Mouse (Mus musculus) limb, embryonic 14.5 days (tissue): Measurements from ENCODE around the gene Cltb. TPM values are rescaled to one million over a fixed set of nuclear protein-coding genes. Genes with fewer than 3 reads are reported as not detected.

Source experiments
- ATAC-seq: fragments of 200-750 bp; cut with Nextera tagmentation; 2 replicates; pipeline ENCODE4 v1.8.0; 2017; ENCODE audit warnings: low read depth, moderate number of reproducible peaks, moderate TSS enrichment; ENCODE audit not compliant: low FRiP score
- DNase-seq: peaks from one replicate; pipeline ENCODE4 v3.0.0-alpha.2; 2015; ENCODE audit warnings: low spot score
- H3K27ac ChIP-seq: fragments of 300-500 bp; sonication (generic); replicated peaks from 2 replicates; pipeline ENCODE4 v1.5.1; 2014; ENCODE audit warnings: low read depth, mild to moderate bottlenecking, low read length, moderate library complexity, mixed read lengths
- H3K27me3 ChIP-seq: fragments of 300-500 bp; sonication (generic); 2 replicates; pipeline ENCODE4 v1.6.1; 2014; ENCODE audit warnings: low read length, mixed read lengths; ENCODE audit not compliant: control insufficient read depth, insufficient read depth
- H3K36me3 ChIP-seq: fragments of 300-500 bp; sonication (generic); 2 replicates; pipeline ENCODE4 v1.6.1; 2014; ENCODE audit warnings: mild to moderate bottlenecking, low read length, moderate library complexity, mixed read lengths; ENCODE audit not compliant: control insufficient read depth, insufficient read depth
- H3K4me1 ChIP-seq: fragments of 300-500 bp; sonication (generic); 2 replicates; pipeline ENCODE4 v1.6.1; 2014; ENCODE audit warnings: antibody characterized with exemption, low read length, mixed read lengths; ENCODE audit not compliant: control insufficient read depth, insufficient read depth
- H3K4me2 ChIP-seq: fragments of 300-500 bp; sonication (generic); replicated peaks from 2 replicates; pipeline ENCODE4 v1.6.1; 2014; ENCODE audit warnings: low read depth, mild to moderate bottlenecking, low read length, moderate library complexity; ENCODE audit not compliant: severe bottlenecking
- H3K4me3 ChIP-seq: fragments of 300-500 bp; sonication (generic); replicated peaks from 2 replicates; pipeline ENCODE4 v1.5.1; 2014; ENCODE audit warnings: low read length
- H3K9ac ChIP-seq: fragments of 300-500 bp; sonication (generic); 2 replicates; pipeline ENCODE4 v1.6.1; 2014; ENCODE audit warnings: mild to moderate bottlenecking, low read depth, low read length, moderate library complexity; ENCODE audit not compliant: severe bottlenecking
- H3K9me3 ChIP-seq: fragments of 300-500 bp; sonication (generic); 2 replicates; pipeline ENCODE4 v1.6.1; 2016; ENCODE audit warnings: low read length; ENCODE audit not compliant: control insufficient read depth
- POLR2A ChIP-seq: fragments of 200-500 bp; IDR thresholded peaks from 2 replicates; pipeline ENCODE4 v1.8.0; 2012; ENCODE audit warnings: inconsistent platforms, mild to moderate bottlenecking, moderate library complexity, borderline replicate concordance; ENCODE audit not compliant: insufficient read depth, insufficient read length; ENCODE audit errors: extremely low read depth
- WGBS: fragments of 180-500 bp; shearing (Covaris S2); extraction: QIAGEN DNeasy Blood & Tissue Kit; methylation state at CpG from one replicate; pipeline ENCODE4 v1.1.7; 2014; 5-methylcytosine and 5-hydroxymethylcytosine counted together
- polyA plus RNA-seq, 2 experiments: library from polyadenylated mRNA; depleted of rRNA in 1 of 2; stranded (reverse) in 1 of 2; unstranded in 1 of 2; fragments of >200 nt; fragmentation: Nextera tagmentation in 1 of 2; extraction: Ambion mirVana in 1 of 2; gene quantifications; 2 replicates each; pipeline versions ENCODE4 v1.2.1 to v1.2.3; 2012 to 2014

Gene Cltb
- polyA plus RNA-seq, 2 experiments = 26.5 to 45.5 TPM

GRCm38 (mm10) chr13:54604221-54604620, 6.9 kb downstream of the Cltb start:
- no peak overlapping the region; the same call in 1 of the 2 replicates for H3K27ac ChIP-seq
- H3K4me2 ChIP-seq = no peak overlapping the region
- no peaks in the 10 kb centered on the region for H3K27me3 ChIP-seq
- no peak for ATAC-seq
- no peak overlapping the region for H3K9ac ChIP-seq
- no peak for DNase-seq
- no peak for TF ChIP-seq POLR2A
- H3K9me3 ChIP-seq = no peaks in the 10 kb centered on the region
- H3K36me3 ChIP-seq = 0 out of 2 replicates have a peak, but pooled peaks cover 3% of the 10 kb centered on the region
- 68% methylated on average over 4 of the region's 4 CpGs for WGBS
- no peak overlapping the region for H3K4me3 ChIP-seq
- H3K4me1 ChIP-seq = peaks cover 13% of the 10 kb centered on the region; the same call in 1 of the 2 replicates

- Histone ChIP-seq H3K4me2 (no peak overlapping the region), H3K4me1 (peaks cover 13% of the 10 kb centered on the region; the same call in 1 of the 2 replicates), H3K9ac (no peak overlapping the region), H3K4me3 (no peak overlapping the region), H3K27ac (no peak overlapping the region; the same call in 1 of the 2 replicates), H3K27me3 (no peaks in the 10 kb centered on the region), H3K36me3 (0 out of 2 replicates have a peak, but pooled peaks cover 3% of the 10 kb centered on the region), H3K9me3 (no peaks in the 10 kb centered on the region)
- no peak for DNase-seq
- no peak for TF ChIP-seq POLR2A
- ATAC-seq = no peak
Measured at GRCm38 (mm10) chr13:54603501-54603900, 7.6 kb downstream of the Cltb start.

GRCm38 (mm10) chr13:54602639-54603111, 8.5 kb downstream of the Cltb start:
- Histone ChIP-seq H3K27me3 (no peaks in the 10 kb centered on the region), H3K4me3 (no peak overlapping the region), H3K27ac (no peak overlapping the region), H3K36me3 (0 out of 2 replicates have a peak, but pooled peaks cover 3% of the 10 kb centered on the region), H3K9me3 (no peaks in the 10 kb centered on the region), H3K9ac (no peak overlapping the region), H3K4me2 (no peak overlapping the region), H3K4me1 (peaks cover 13% of the 10 kb centered on the region; the same call in 1 of the 2 replicates)
- ATAC-seq (no peak), DNase-seq (no peak)
- WGBS = 15% methylated on average over 3 of the region's 3 CpGs
- no peak for TF ChIP-seq POLR2A

- Histone ChIP-seq H3K4me1 (peaks cover 13% of the 10 kb centered on the region; the same call in 1 of the 2 replicates), H3K9ac (no peak overlapping the region), H3K36me3 (peaks cover 12% of the 10 kb centered on the region), H3K4me2 (no peak overlapping the region), H3K9me3 (no peaks in the 10 kb centered on the region), H3K27me3 (no peaks in the 10 kb centered on the region), H3K27ac (no peak overlapping the region), H3K4me3 (no peak overlapping the region)
- no peak for TF ChIP-seq POLR2A
- no peak for ATAC-seq
- no peak for DNase-seq
- WGBS = 88% methylated on average over 12 of the region's 12 CpGs
Measured at GRCm38 (mm10) chr13:54598622-54599143, 12.5 kb downstream of the Cltb start.

GRCm38 (mm10) chr13:54596870-54597269, 14.3 kb downstream of the Cltb start:
- Histone ChIP-seq H3K27ac (no peak overlapping the region), H3K36me3 (peaks cover 13% of the 10 kb centered on the region), H3K9ac (no peak overlapping the region), H3K9me3 (no peaks in the 10 kb centered on the region), H3K27me3 (no peaks in the 10 kb centered on the region), H3K4me2 (no peak overlapping the region), H3K4me1 (no peaks in the 10 kb centered on the region), H3K4me3 (no peak overlapping the region)
- 62% methylated on average over 5 of the region's 5 CpGs for WGBS
- no peak for TF ChIP-seq POLR2A
- no peak for DNase-seq
- no peak for ATAC-seq
